Mouse (Mus musculus) kidney, adult 9 months (tissue): ENCODE results near the gene Bsn.
"Not testable (repeated sequence)": the region's sequence is repeated elsewhere in the genome, so short reads cannot be mapped to it uniquely, and the experiment has no call there.

Experiments used
- DNase-seq: peaks from one replicate; pipeline ENCODE4 v3.0.0; 2022

The Bsn gene

DNA sequence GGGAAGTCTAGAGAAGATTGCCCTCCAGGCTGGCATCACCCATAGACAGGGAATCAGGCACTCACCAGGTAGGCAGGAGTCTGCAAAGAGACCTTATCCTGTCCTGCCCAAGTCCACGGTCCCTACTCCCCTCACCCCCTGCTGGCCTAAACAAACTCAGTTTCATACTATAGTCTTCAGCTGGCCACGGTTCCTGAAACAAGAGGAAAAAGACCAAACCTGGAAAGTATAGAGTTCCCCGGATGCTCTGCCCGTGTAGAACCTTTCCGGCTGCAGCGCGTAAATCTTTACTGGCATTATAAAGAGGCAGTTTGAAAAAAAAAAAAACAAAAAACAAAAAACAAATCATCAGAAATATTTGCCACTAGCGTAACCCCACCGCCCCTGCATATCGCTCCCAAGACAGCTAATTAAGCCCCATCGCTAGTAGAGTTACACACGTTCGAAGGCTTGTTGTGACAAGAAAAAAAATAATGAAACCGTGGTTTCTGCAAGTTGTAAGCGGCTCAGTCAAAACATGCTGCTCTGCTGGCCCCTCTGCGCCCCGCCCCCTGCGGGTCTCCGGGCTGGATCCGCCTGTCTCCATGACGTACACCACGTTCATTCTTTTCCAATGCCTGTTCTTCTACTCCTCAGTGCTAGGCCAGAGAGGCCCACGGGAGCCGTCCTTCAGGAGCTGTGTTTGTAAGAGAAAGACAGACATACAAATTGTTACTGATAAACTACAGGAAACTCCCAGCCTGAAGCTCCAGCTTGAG is 6.9 kb upstream of the Bsn start:
- no peak for DNase-seq

DNA sequence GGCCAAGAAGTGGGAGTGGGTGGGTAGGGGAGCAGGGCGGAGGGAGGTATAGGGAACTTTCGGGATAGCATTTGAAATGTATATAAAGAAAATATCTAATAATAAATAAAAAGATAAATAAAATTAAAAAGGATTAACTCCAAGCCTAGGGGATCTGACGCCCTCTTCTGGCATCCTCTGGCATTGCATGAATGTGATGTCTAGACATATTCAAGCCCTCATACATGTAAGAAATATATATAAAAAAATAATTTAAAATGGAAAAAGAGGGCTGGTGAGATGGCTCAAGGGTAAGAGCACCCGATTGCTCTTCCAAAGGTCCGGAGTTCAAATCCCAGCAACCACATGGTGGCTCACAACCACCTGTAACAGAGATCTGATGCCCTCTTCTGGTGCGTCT is 6.0 kb upstream of the Bsn start:
- not testable (repeated sequence) for DNase-seq

DNA sequence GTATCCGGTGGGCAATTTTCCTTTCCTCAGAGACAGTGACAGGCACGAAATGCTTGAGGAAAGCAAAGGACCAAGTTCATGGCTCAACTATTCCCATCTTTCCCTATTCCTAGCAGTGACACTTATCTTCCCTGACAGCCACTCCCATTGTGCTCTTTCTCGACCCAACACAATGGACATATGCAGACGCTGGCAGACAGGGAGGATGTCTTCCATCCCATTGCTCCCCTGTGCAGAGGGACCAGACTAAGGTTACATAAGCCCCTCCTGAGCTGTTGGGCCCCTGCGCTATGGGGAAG is 747 bp downstream of the Bsn start:
- no peak for DNase-seq

DNA sequence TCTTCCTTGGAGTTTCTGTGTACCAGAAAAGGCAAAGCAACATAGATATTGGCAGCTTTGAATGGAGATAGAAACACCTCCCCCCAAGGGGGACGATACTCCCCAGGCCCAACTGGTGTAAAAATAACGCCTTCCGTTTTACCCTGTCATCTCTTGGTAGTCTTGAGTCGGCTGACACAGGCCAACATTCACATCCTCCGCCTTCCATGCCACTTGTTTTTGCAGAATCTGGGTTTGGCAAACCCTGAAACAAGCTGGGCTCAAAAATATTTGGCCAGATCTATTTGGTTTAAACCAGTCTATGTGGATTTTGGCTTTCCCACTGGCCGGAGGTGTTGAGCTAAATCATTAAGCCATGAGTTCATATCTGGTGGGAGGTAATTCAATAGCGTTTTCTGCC is 1.2 kb downstream of the Bsn start:
- DNase-seq: no peak

DNA sequence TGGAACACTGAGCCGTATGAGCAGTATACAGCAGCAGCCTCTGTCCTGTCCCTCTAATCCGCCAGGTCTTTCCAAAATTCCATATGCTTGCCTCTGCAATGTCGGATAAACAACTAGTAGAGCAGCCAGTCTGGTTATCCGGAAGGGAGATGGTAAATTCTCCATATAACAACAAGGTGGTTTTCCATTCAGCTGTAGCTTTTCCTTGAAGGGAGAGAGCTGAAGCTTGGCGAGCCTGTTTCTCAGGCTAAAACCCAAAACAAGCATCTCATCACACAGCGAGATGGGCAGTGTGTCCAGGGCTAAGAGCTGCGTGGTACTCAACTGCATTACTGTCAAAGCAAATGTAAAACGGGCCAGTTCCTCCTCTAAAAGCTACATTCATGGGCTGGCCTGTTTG is 1.7 kb downstream of the Bsn start:
- DNase-seq: no peak

DNA sequence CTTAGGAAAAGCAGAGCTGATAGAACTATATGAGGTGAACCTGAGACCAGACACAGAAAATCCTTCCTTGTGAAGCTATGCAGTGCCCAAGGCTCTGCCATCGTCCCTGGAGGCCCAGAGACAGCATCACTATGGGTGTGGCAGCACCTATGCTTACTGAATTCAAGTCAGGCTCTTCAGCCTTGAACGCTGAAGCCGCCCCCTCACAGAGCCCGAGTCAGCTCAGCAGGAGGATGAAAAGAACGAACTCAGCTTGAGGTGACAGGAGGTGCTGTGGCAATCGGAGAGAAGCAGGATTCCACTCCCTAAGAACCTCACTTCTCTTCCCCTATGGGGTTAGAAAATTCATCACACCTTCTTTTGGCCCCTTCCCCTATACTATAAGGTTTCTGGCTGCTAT is 2.6 kb downstream of the Bsn start:
- no peak for DNase-seq

DNA sequence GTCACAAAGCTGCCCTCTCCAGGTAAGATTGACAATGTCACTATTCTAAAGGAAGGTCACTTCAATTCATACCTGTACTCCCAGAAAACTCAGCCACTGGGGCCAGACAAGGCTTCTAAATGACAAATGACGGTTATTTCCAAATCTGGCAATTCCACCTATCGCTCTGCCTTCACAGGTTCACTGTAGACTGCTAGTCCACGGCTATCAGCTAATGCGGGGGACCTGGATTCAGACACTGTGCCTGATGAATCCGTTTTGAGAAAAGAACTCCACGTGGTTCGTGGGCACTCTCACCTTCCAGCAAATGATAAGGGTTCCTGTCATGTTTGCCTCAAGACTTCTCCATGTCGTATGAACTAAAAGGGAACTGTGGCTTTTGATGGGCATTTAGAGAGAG is 4.4 kb downstream of the Bsn start:
- DNase-seq: no peak

DNA sequence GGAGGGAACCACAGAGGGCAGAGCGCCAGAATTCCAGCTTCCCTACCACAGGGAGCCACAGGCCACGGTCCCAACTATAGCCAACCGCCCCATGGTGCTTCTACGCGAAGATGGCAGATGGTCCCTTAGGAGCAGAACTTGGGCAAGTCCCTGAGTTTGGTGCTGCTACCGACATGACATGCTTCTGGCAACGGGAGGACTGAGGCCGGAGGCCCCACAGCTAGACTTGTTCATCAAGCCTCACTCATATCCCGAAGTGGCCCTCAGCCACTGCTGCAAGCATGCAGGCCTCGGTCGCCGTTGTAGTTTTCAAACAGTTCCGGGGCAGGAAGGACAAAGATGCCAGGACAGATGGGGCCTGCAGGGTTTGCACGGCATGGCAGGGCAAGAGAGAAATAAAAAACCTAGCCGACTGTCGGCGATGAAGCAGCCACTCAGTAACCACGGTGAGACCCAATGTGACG is 6.6 kb downstream of the Bsn start:
- no peak for DNase-seq

DNA sequence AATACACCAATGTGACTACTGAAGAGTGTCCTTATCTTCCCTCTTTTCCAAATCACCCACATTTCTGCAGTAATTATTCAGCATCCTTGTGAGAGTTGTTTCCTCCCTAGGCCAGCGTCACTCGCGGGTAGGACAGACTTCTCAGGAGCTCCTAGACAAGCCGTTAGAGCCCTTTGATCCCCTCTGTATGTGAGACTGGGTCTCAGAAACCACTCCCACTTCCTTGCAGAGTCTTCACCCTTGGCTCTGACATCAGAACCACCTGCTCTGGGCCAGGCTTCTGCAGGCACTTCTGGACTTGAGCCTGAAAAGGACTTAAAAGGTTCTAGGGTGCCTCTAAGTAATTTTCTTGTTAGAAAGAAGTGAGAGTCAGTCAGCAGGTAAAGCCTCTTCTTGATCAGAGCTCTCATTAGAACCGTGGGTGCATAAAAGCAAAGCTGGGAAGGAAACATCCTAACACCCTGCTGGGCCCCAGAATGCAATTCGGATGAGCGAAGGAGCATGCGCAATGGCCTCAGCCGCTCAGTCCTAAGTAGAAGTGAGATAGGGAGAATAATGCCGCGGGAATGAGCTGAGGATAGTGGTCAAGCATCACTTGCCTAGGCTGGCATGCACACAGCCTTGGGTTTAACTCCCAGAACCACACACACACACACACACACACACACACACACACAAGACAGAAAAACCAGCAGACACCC is 7.2 kb downstream of the Bsn start:
- no peak for DNase-seq

DNA sequence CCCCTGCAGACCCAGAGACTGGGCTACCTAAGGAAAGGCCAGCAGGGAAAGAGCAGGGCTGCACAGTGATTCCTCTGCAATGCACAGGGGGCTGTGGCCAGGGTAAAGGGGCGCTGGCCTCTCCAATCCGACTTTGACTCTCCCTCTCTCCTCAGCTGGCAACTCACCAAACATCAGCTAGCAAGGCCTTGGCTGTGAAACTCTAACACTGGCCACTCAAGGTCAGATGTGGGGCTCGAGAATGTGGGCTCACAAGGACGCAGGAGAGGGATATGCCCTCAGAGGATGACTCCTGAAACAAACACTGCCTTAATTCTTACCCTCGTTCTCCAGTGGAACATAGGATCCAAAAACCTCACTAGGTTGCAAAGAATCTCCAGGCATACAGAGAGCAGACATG is 11.8 kb downstream of the Bsn start:
- DNase-seq: no peak

DNA sequence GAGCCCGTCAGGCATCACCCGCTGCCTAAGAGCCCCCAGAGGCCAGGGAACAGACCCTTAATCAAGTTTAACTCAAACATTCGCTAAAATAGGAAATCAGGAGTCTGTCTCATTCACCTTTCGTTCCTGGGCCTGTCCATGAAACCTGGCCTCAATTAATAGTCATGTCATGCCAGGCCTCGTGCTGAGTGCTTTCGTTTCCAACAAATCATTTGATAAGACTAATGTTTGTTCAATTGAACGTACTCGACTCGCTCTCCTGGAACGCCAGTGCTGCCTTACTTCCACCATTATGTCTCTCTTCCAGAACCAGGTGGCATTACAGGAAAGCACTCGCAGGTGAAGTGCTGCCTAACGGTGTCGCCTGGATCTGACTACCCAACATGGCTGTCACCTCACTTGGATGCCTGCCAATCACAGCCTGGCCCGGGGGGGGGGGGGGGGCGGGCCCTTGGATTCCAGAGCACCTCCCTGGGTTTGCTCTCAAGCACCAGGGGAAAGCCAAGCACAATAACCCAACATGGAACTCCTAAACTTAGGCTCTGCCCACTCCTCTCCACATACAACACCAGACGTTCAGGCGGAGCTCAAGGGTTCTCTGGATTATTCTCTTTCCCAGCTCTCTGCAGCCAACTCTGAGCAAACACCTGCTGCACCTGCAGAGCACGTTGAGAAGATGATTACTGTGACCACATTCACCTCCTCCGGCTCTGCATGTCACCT is 14.9 kb downstream of the Bsn start:
- no peak for DNase-seq

DNA sequence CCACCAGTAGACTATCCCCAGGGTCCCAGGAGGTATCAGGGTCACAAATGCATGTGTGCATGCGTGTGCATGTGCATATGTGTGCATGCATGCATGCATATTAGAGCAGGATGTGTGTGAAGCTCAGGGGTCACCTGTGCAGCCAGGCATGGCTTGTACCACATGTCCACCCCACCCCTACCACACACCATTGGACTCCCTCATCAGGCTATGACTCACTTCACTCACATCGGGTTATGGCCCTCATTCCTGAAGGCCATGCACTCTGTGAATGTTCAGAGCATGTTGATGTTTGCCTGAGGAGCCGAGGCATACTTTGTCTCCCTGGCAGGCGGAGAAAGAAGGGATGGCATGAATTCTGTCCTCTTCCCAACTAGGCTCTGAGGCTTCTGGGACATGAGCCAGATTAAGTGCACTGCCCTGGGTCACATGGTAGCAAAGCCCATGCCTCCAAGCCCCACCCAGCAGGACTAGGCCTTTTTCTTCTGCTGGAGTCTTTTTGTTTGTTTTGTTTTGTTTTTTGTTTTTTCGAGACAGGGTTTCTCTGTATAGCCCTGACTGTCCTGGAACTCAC is 17.3 kb downstream of the Bsn start:
- DNase-seq: peak; percentile 46

DNA sequence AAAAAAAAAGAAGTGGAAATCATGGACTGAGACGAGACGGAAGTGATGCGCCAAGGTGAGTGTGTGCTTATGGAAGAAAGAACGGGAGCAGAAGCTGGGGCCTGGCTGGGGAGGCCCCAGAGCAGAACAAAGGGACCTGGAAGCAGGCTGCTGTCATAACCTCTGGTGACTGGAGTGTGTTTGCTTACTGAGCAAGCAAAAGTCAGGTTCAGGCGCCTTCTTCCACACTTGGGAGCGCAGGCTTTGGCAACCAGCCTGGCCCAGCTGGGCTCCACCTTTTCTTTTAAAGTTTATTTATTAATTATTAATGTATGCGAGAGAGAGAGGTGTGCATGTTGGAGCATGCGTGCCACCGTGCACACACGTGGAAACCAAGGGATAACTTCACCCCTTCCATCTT is 20.4 kb downstream of the Bsn start:
- peak; percentile 19 for DNase-seq

DNA sequence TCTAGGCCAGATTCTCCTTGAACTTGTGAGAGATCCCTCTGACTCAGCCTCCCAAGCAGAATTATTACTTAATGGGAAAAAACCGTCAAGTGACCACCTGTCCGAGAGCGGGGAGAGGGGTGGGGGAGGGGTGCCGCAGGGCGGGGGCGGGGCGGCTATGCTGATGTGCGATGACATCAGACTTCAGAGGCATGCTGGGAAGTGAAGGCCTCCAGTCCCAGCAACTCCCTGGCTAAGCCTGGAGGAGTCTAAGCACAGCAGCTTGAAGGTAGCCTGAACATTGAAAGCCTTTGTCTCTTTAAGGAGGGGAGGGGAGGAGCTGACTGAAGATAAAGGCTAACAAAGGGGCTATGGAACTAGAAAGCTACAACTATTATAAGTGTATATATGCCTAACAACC is 25.0 kb downstream of the Bsn start:
- DNase-seq: no peak

DNA sequence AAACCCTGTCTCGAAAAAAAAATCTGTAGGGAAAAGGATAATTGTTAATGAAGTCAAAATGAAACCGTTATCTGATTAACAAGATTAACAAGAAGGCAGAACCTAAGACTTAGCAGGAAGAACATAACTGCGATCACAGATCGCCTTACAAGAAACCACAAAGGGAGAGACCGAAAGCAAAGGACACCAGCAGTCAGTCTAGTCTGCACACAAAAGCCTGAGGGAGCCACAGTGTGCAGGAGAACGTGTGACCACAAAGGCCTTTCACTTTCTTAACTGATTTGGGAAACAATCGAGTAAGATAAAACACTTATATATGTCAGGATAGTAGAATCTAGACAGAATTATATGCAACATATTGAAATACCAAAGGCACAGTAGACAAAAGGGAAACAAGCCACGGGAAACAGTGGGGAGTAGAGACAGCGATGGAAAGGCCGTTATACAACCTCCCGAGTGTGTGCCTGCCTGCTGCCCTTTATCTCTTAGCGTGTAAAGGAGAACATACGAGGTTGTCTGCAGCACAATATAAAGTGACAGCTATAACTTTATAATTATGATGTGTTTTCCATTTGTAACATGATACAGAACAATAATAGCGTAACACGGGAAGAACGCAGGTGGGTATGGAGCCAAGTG is 26.4 kb downstream of the Bsn start:
- no peak for DNase-seq

DNA sequence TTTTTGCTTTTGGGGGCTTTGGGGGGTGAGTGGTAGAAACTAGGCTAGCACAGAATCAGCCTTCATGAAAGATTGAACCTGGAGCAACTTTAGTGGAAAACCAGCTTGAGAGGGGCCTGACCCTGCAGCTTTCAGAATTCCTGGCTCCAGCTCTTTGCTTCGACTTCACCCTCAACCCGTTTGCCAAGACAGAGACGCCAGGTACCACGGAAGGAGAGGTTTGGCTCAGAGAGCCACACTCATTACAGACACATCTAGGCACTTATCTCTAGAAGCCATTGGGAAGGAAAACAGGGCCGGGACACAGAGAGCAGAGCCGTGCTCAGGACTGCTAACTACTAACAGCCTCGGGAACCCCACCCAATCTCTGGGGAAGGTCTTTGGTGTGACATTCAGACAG is 32.3 kb downstream of the Bsn start:
- no peak for DNase-seq

DNA sequence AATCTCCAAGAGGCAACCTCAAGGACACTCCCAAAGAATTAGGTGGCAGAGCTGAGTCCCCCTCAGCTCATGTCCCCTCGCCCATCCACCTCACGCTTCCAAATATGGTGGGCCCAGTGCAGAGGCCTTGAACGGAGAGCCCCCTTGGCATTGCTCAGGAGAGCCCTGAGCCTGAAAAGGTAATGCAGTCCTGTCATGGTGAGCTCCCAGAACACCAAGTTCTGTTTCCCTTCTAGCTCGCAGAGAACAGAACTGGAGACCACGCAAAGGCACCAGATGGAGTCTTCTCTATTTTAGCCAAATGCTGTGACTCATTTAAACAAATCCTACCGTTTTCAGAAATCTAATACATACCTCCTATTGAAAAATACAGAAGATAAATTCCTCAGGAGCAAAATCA is 32.7 kb downstream of the Bsn start:
- no peak for DNase-seq

DNA sequence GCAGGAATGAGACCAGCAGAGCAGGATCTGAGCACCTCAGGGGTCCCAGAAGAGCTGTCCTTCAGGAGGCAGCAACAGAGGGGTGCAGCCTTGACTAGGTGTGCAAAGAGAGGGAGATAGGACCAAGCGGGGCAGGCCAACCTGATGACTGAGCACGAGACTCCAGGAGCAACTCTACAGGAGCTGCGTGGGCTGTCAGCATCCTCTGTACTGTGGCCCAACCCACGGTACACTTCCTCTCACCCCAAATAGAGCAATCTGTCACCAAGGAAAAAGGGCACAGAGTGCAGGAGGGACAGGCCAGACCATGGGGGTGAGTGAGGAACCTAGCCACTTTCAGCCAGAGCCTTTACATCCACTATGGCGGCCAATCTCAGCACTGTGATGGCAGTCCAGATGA is 33.4 kb downstream of the Bsn start:
- no peak for DNase-seq

DNA sequence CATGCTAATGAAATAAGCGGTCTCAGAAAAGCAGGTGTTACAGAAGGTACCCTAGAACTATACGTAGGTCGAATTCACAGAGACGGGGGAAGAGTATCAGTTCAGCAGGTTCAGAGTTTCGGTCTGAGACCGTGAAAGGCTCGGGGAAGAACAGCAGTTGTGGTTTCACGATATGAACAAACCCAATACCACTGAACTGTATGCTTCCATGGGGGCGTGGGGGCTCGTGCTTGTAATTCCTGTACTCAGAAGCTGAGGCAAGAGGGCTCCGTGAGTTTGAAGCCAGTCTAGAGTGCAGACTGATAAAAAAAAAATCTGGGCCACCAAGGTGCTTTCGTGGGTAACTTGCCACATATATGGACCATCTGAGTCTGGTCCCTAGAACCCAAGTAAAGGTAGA is 35.4 kb downstream of the Bsn start:
- no peak for DNase-seq

DNA sequence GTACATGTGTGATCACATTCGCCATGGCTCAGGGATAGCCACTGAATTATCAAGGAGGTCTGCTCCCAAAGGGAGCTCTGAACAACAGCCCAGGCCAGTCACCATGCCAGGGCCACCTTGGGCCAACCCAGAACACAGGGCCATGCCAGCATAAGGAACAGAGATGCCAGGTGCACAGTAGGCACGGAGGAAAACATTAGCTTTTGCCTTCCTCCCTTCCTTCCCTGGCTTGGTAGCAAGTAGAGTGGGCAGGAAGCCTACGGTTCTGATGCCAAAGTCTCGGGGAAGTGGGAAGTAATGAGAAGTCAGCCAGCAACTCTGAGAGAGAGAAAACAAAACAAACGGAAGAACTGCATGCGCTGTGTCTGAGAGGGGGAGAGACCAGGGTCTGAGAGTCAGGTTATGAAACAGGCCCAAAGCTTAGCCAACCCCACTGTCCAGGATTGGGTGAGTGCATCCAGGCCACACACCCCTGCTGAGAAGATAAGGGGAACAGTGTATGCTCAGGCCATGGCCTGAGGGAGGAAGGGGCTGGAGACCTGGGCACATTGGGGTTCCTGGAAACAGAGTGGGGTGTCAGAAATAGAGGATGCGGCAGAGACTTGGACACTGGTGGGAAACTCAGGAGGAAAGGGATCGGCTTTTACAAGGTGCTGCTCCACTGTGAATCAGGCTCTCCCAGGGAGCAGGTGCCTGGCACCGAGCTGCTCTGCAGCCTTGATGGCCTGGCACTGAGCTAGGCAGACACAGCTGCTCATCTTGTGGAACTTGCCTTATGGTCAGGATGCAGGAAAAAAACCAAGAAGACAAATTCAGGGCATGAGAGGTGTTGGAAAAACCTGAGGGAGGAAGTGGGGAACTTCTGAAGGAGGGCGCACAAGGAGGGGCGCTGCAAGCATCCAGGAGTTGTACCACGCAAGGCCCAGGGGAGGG is 36.4 kb downstream of the Bsn start:
- no peak for DNase-seq

DNA sequence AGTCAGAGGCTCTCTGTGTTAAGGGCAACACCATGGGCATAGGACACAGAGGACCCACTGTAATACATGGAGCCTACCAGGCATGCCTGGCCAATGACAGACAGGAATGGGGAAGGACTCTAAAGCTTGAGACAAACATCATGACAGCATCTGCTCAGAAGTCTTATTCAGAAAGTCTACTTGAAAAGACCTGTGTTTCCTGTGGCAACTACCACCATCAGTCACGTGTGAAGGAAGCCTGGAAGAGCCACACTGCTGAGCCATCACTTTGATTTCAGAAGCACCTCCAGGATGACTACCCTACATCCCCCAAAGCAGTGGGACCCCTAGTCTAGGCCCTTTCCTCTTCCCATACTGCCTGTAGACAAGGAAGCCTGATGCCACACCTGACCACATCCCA is 39.7 kb downstream of the Bsn start:
- DNase-seq: no peak

DNA sequence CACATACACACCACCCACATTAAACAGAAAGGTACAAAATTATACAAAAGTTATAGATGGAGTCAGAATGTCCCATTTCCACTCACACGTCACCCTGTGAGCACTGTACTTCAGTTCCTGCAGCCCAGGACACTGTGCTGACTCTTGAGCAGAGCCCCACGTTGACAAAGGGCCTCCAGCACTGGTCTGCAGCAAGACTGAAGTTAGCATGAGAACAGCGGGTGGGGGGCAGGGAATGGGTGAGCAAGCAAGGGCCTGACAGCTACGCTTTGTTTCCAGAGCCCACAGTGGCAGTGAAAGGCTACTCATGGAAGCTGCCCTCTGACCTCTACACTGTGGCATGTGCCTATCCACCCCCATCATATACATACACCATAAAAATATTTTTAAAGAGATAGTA is 40.4 kb downstream of the Bsn start:
- DNase-seq: no peak
